Mouse (Mus musculus) heart, embryonic 11.5 days (tissue): ENCODE data around the gene Itga3. TPM values are rescaled to one million over a fixed set of nuclear protein-coding genes. Genes with fewer than 3 reads are reported as not detected.

Source experiments
- ATAC-seq: fragments of 200-750 bp; cut with Nextera tagmentation; replicated peaks from 2 replicates; pipeline ENCODE4 v1.8.0; 2017; ENCODE audit warnings: moderate library complexity; ENCODE audit not compliant: insufficient number of reproducible peaks, low FRiP score, low TSS enrichment
- H3K27ac ChIP-seq: fragments of 300-500 bp; sonication (generic); 2 replicates; pipeline ENCODE4 v1.5.1; 2014; ENCODE audit warnings: mild to moderate bottlenecking, low read depth, low read length
- H3K27me3 ChIP-seq: fragments of 300-500 bp; sonication (generic); 2 replicates; pipeline ENCODE4 v1.6.1; 2014; ENCODE audit warnings: mild to moderate bottlenecking, low read length, mixed read lengths; ENCODE audit not compliant: control insufficient read depth, insufficient read depth
- H3K36me3 ChIP-seq: fragments of 300-500 bp; sonication (generic); 2 replicates; pipeline ENCODE4 v1.6.1; 2014; ENCODE audit warnings: mild to moderate bottlenecking, low read length, moderate library complexity, mixed read lengths; ENCODE audit not compliant: control insufficient read depth, insufficient read depth
- H3K4me1 ChIP-seq: fragments of 300-500 bp; sonication (generic); 2 replicates; pipeline ENCODE4 v1.6.1; 2014; ENCODE audit warnings: low read length; ENCODE audit not compliant: control insufficient read depth, insufficient read depth
- H3K4me2 ChIP-seq: fragments of 300-500 bp; sonication (generic); 2 replicates; pipeline ENCODE4 v1.6.1; 2014; ENCODE audit warnings: mild to moderate bottlenecking, moderate library complexity
- H3K4me3 ChIP-seq: fragments of 300-500 bp; sonication (generic); 2 replicates; pipeline ENCODE4 v1.5.1; 2014; ENCODE audit warnings: low read depth, low read length
- H3K9ac ChIP-seq: fragments of 300-500 bp; sonication (generic); 2 replicates; pipeline ENCODE4 v1.6.1; 2014; ENCODE audit warnings: mild to moderate bottlenecking, low read depth, low read length, moderate library complexity
- H3K9me3 ChIP-seq: fragments of 300-500 bp; sonication (generic); replicated peaks from 2 replicates; pipeline ENCODE4 v1.6.1; 2016; ENCODE audit warnings: low read length; ENCODE audit not compliant: control insufficient read depth
- WGBS: fragments of 180-500 bp; shearing (Covaris S2); extraction: QIAGEN DNeasy Blood & Tissue Kit; methylation state at CpG from one replicate; pipeline ENCODE4 v1.1.7; 2014; ENCODE audit not compliant: insufficient replicate concordance; 5-methylcytosine and 5-hydroxymethylcytosine counted together
- polyA plus RNA-seq: library from polyadenylated mRNA; unstranded; fragments of >200 nt; fragmentation: Nextera tagmentation; extraction: Ambion mirVana; gene quantifications from 2 replicates; pipeline ENCODE4 v1.2.1, GENCODE M21; 2014

The Itga3 gene
- polyA plus RNA-seq, 1 experiment from 2014 or later = 8.5 TPM

DNA sequence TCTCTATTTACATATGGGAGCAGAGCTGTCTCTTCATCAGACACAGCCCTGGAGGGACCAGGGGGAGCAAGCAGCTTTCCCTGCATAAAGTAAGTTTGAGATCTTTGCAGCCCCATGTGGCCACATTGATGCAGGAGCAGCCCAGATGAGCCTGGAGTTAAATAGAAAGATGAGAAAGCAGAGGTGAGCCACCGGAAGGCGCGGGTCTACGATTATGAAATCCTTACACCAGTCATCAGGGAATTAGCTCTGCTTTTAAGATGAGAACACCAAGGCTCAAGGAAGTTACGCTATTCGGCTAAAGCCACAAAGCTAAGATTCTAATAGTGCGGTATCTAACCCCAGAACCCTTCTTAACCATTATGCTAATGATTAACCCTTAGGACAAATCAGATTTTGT lies 1.4 kb upstream of the Itga3 start:
- Histone ChIP-seq H3K27me3 (peaks cover 13% of the 10 kb centered on the region), H3K4me2 (no peak overlapping the region), H3K9ac (no peak overlapping the region), H3K36me3 (no peaks in the 10 kb centered on the region), H3K27ac (no peak overlapping the region), H3K9me3 (no peaks in the 10 kb centered on the region), H3K4me3 (no peak overlapping the region), H3K4me1 (peaks cover 36% of the 10 kb centered on the region)
- ATAC-seq = no peak
- WGBS = 64% methylated on average over 7 of the region's 7 CpGs

DNA sequence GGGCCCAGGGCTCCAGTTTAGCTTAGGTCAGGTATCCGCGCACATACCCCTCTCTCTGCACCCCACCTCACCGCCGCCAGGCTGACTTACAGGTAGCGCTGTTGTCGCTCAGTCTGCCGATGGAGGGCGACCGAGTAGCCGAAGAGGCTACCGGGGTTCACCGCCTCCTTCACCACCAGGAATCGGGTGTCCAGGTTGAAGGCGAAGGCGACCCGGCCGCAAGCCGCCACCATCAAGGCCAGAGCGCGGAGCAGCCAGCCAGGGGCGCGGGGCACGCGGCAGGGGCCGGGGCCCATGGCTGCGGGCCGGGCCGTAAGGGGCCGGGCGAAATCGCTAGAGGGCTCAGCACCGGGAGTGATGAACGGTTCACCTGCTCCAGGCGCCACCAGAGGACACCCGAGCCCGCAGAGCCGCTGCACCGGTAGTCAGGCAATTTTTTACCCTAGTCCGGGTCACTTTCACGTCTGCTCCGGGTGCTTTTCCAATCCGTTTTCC lies 513 bp downstream of the Itga3 start:
- peak overlapping the region; percentile 90 for H3K4me2 ChIP-seq
- H3K4me1 ChIP-seq = peaks cover 53% of the 10 kb centered on the region
- peak overlapping the region; percentile 77 for H3K9ac ChIP-seq
- peaks cover 13% of the 10 kb centered on the region for H3K27me3 ChIP-seq
- 0 out of 2 replicates have a peak, but pooled peaks have one; percentile 5 for ATAC-seq
- H3K36me3 ChIP-seq = no peaks in the 10 kb centered on the region
- H3K4me3 ChIP-seq = peak overlapping the region; percentile 72
- under 1% methylated on average over 42 of the region's 42 CpGs for WGBS
- H3K27ac ChIP-seq = peak overlapping the region; percentile 46; the same call in 1 of the 2 replicates
- H3K9me3 ChIP-seq = no peaks in the 10 kb centered on the region

DNA sequence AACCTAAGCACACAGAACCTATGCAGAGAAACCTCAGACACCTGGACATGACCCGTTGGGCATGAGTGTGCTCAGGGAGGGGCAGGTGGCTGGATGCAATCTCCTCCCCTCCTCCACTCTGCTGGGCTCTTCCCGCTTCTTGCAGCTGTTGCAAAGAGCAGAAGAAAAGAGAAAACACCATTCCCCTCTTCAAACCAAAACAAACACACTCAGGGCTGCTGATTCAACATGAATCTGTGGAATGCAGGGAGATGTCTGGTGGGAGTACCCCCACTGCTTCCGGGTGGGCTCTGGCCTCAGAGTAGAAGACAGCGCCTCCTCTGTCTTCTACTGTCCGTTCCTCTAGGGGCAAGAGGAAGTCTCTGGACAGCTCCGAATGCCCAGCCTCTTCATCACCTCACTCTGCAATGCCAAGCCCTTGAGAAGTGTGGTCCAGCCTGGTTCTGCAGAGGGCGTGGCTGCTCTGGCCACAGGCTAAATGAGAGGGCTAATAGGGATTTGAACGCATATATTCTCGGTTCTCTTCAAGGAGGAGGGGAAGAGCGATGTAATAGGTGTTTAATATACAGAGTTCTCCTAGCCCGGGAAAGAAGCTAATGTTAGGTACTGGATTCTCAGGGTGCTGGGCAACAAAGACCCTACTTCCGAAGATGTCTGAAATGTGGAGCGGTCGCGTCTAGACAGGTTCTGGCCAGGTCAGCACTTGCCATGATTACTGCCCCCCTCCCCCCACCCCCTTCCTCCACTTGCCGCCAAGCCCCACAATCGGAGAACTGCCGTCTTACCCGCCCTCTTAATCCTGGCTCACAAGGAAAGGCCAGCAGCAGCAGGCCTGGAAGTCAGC lies 1.2 kb downstream of the Itga3 start:
- ATAC-seq = no peak

DNA sequence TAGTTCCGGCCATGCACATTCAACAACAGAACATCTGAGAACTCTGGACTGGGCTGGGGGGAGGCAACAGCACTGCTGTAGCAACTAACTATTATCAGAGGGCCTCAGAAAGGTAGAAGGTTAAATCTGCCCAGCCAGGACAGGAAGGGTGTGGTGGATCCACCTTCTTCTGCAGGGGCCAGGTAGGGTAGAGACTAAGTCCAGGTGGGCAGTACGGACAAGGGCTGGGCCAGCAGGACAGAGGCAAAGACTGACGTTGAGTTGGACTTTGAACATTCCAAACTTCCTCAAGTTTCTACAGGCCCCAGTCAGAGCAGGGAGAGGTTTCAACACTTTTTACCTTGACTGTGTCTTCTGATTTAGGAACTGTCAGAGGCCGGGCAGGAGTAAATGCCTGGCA lies 1.9 kb downstream of the Itga3 start:
- no peak overlapping the region for H3K9ac ChIP-seq

More for the DNA sequence above, 1.2 kb downstream of the Itga3 start:
- 3% methylated on average over 19 of the region's 19 CpGs for WGBS
- H3K4me1 ChIP-seq = peaks cover 60% of the 10 kb centered on the region
- no peaks in the 10 kb centered on the region for H3K36me3 ChIP-seq
- H3K9ac ChIP-seq = peak overlapping the region; percentile 77
- H3K27ac ChIP-seq = no peak overlapping the region
- H3K27me3 ChIP-seq = peaks cover 13% of the 10 kb centered on the region
- H3K9me3 ChIP-seq = no peaks in the 10 kb centered on the region
- H3K4me3 ChIP-seq = peak overlapping the region; percentile 72
- H3K4me2 ChIP-seq = peak overlapping the region; percentile 90

GRCm38 (mm10) chr11:95073835-95074234 lies 2.8 kb downstream of the Itga3 start:
- Histone ChIP-seq H3K4me1 (peaks cover 61% of the 10 kb centered on the region), H3K36me3 (no peaks in the 10 kb centered on the region), H3K9me3 (no peaks in the 10 kb centered on the region), H3K27me3 (peaks cover 13% of the 10 kb centered on the region), H3K4me2 (no peak overlapping the region), H3K9ac (no peak overlapping the region), H3K27ac (no peak overlapping the region), H3K4me3 (no peak overlapping the region)
- ATAC-seq = no peak
- 73% methylated on average over 4 of the region's 4 CpGs for WGBS

More for the DNA sequence above, 1.9 kb downstream of the Itga3 start:
- ATAC-seq = no peak
- peaks cover 63% of the 10 kb centered on the region for H3K4me1 ChIP-seq
- peak overlapping the region; percentile 90 for H3K4me2 ChIP-seq
- peaks cover 13% of the 10 kb centered on the region for H3K27me3 ChIP-seq
- H3K36me3 ChIP-seq = no peaks in the 10 kb centered on the region
- H3K4me3 ChIP-seq = peak overlapping the region; percentile 72; the same call in 1 of the 2 replicates
- 56% methylated on average over 4 of the region's 4 CpGs for WGBS
- H3K9me3 ChIP-seq = no peaks in the 10 kb centered on the region
- H3K27ac ChIP-seq = no peak overlapping the region

GRCm38 (mm10) chr11:95072804-95073203 lies 3.8 kb downstream of the Itga3 start:
- Histone ChIP-seq H3K4me3 (no peak overlapping the region), H3K36me3 (no peaks in the 10 kb centered on the region), H3K27me3 (peaks cover 13% of the 10 kb centered on the region), H3K27ac (no peak overlapping the region), H3K9ac (no peak overlapping the region), H3K4me2 (no peak overlapping the region), H3K9me3 (no peaks in the 10 kb centered on the region), H3K4me1 (peaks cover 60% of the 10 kb centered on the region)
- no peak for ATAC-seq
- 63% methylated on average over 5 of the region's 5 CpGs for WGBS

GRCm38 (mm10) chr11:95072136-95072535 lies 4.5 kb downstream of the Itga3 start:
- Histone ChIP-seq H3K9me3 (no peaks in the 10 kb centered on the region), H3K4me3 (no peak overlapping the region), H3K27ac (peak overlapping the region; percentile 78; the same call in 1 of the 2 replicates), H3K36me3 (no peaks in the 10 kb centered on the region), H3K4me2 (peak overlapping the region; percentile 22), H3K9ac (no peak overlapping the region), H3K4me1 (peaks cover 60% of the 10 kb centered on the region), H3K27me3 (peaks cover 13% of the 10 kb centered on the region)
- WGBS = 51% methylated on average over 8 of the region's 8 CpGs
- ATAC-seq = no peak

DNA sequence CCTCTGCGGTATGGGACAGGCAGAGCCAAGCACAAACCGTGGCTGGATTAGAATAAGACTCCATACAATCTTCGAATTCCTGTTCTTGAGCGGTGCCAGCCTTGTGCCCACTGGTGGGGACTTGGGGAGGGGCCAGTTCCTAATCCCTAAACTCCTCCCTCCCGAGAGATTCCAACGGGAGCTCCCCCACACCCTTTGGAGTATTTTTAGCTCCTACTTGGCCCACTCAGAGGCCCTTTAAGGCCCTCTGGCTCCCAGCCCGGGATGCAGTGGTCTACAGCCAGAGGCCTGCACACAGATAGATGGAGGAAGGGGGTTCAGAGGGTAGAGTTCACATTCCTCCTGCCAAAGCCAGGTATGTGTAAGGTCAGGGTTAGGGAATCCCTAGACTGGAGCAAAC lies 5.3 kb downstream of the Itga3 start:
- Histone ChIP-seq H3K27ac (peak overlapping the region; percentile 78), H3K36me3 (no peaks in the 10 kb centered on the region), H3K9me3 (no peaks in the 10 kb centered on the region), H3K9ac (no peak overlapping the region), H3K4me2 (peak overlapping the region; percentile 4; the same call in 1 of the 2 replicates), H3K27me3 (peaks cover 13% of the 10 kb centered on the region), H3K4me3 (no peak overlapping the region), H3K4me1 (peaks cover 60% of the 10 kb centered on the region)
- WGBS = 28% methylated on average over 7 of the region's 7 CpGs
- ATAC-seq = 0 out of 2 replicates have a peak, but pooled peaks have one; percentile 16
